Mouse (Mus musculus): ENCODE results near the gene Cp. TPM values are rescaled to one million over a fixed set of nuclear protein-coding genes. Genes with fewer than 3 reads are reported as not detected.

Gene Cp
- polyA plus RNA-seq, 2 experiments: 1.3 TPM

DNA sequence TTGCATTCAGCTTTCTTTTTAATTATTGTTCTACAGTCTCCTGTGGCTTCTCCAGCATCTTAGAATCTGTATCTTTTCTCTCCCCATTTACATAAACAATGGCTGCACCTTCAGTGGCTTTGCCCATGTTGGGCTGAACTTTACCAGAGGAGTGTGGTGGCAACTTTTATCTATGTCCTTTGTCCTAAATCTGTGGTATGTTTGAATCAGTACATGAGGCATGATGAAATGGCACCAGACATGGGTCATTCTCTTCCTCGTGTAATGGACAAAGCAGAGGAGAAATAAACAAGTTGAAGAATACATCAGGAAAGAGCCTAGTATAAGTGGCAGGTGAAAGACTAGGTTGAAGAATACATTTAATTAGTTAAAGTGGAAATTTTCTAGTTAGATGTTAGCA lies 2.1 kb downstream of the Cp start:
- DNase-seq (ENCODE audit: low spot score): no peak
- H3K36me3 ChIP-seq (ENCODE audit: control insufficient read depth, insufficient read depth, low read length): no peaks in the 10 kb centered on the region
- no peak for TF ChIP-seq POLR2A (IDR thresholded peaks at IDR 0.05; ENCODE audit: borderline replicate concordance, extremely low read depth, insufficient read depth, insufficient read length)
- no peaks in the 10 kb centered on the region for H3K27me3 ChIP-seq (ENCODE audit: control insufficient read depth, insufficient read depth, low read length)
- no peak overlapping the region for H3K9ac ChIP-seq (ENCODE audit: low read depth, low read length, severe bottlenecking)
- H3K9me3 ChIP-seq (ENCODE audit: control insufficient read depth, low read length): no peaks in the 10 kb centered on the region
- no peak for ATAC-seq (ENCODE audit: low FRiP score, low read depth)
- no peak overlapping the region for H3K4me2 ChIP-seq (replicated peaks; ENCODE audit: low read depth, low read length, severe bottlenecking)
- no peak overlapping the region for H3K27ac ChIP-seq (replicated peaks; ENCODE audit: low read depth, low read length)
- WGBS: 85% methylated on average over 1 of the region's 1 CpGs
- H3K4me3 ChIP-seq (replicated peaks; ENCODE audit: low read length): no peak overlapping the region
- peaks cover 3% of the 10 kb centered on the region for H3K4me1 ChIP-seq (ENCODE audit: control insufficient read depth, insufficient read depth, low read length)

- DNase-seq (ENCODE audit: low spot score) (no peak), ATAC-seq (ENCODE audit: low FRiP score, low read depth) (no peak)
- no peak overlapping the region for H3K9ac ChIP-seq (ENCODE audit: low read depth, low read length, severe bottlenecking)
- no peaks in the 10 kb centered on the region for H3K9me3 ChIP-seq (ENCODE audit: control insufficient read depth, low read length)
- no peak for TF ChIP-seq POLR2A (IDR thresholded peaks at IDR 0.05; ENCODE audit: borderline replicate concordance, extremely low read depth, insufficient read depth, insufficient read length)
- 60% methylated on average over 3 of the region's 3 CpGs for WGBS
- no peak overlapping the region for H3K4me3 ChIP-seq (replicated peaks; ENCODE audit: low read length)
- H3K4me2 ChIP-seq (replicated peaks; ENCODE audit: low read depth, low read length, severe bottlenecking): no peak overlapping the region
- no peak overlapping the region for H3K27ac ChIP-seq (replicated peaks; ENCODE audit: low read depth, low read length)
- no peaks in the 10 kb centered on the region for H3K36me3 ChIP-seq (ENCODE audit: control insufficient read depth, insufficient read depth, low read length)
- no peaks in the 10 kb centered on the region for H3K27me3 ChIP-seq (ENCODE audit: control insufficient read depth, insufficient read depth, low read length)
- H3K4me1 ChIP-seq (ENCODE audit: control insufficient read depth, insufficient read depth, low read length): peaks cover 2% of the 10 kb centered on the region; the same call in 1 of the 2 replicates
Measured at GRCm38 (mm10) chr3:19960570-19961114, 3.8 kb downstream of the Cp start.

- Histone ChIP-seq H3K9me3 (ENCODE audit: control insufficient read depth, low read length) (no peaks in the 10 kb centered on the region), H3K4me3 (replicated peaks; ENCODE audit: low read length) (no peak overlapping the region), H3K4me2 (replicated peaks; ENCODE audit: low read depth, low read length, severe bottlenecking) (no peak overlapping the region), H3K27ac (replicated peaks; ENCODE audit: low read depth, low read length) (no peak overlapping the region), H3K4me1 (ENCODE audit: control insufficient read depth, insufficient read depth, low read length) (peaks cover 2% of the 10 kb centered on the region; the same call in 1 of the 2 replicates), H3K36me3 (ENCODE audit: control insufficient read depth, insufficient read depth, low read length) (no peaks in the 10 kb centered on the region), H3K27me3 (ENCODE audit: control insufficient read depth, insufficient read depth, low read length) (no peaks in the 10 kb centered on the region), H3K9ac (ENCODE audit: low read depth, low read length, severe bottlenecking) (no peak overlapping the region)
- DNase-seq (ENCODE audit: low spot score): no peak
- ATAC-seq (ENCODE audit: low FRiP score, low read depth): no peak
- TF ChIP-seq POLR2A (IDR thresholded peaks at IDR 0.05; ENCODE audit: borderline replicate concordance, extremely low read depth, insufficient read depth, insufficient read length): no peak
- 87% methylated on average over 2 of the region's 2 CpGs for WGBS
Measured at GRCm38 (mm10) chr3:19961341-19961740, 4.5 kb downstream of the Cp start.

- ATAC-seq (ENCODE audit: low FRiP score, low read depth) (no peak), DNase-seq (ENCODE audit: low spot score) (no peak)
- TF ChIP-seq POLR2A (IDR thresholded peaks at IDR 0.05; ENCODE audit: borderline replicate concordance, extremely low read depth, insufficient read depth, insufficient read length): no peak
- Histone ChIP-seq H3K4me1 (ENCODE audit: control insufficient read depth, insufficient read depth, low read length) (peaks cover 2% of the 10 kb centered on the region; the same call in 1 of the 2 replicates), H3K9ac (ENCODE audit: low read depth, low read length, severe bottlenecking) (no peak overlapping the region), H3K27me3 (ENCODE audit: control insufficient read depth, insufficient read depth, low read length) (no peaks in the 10 kb centered on the region), H3K9me3 (ENCODE audit: control insufficient read depth, low read length) (no peaks in the 10 kb centered on the region), H3K27ac (replicated peaks; ENCODE audit: low read depth, low read length) (no peak overlapping the region), H3K4me3 (replicated peaks; ENCODE audit: low read length) (no peak overlapping the region), H3K36me3 (ENCODE audit: control insufficient read depth, insufficient read depth, low read length) (no peaks in the 10 kb centered on the region), H3K4me2 (replicated peaks; ENCODE audit: low read depth, low read length, severe bottlenecking) (no peak overlapping the region)
- WGBS: 88% methylated on average over 3 of the region's 3 CpGs
Measured at GRCm38 (mm10) chr3:19962769-19963513, 6.1 kb downstream of the Cp start.

- H3K27ac ChIP-seq (replicated peaks; ENCODE audit: low read depth, low read length): no peak overlapping the region
- no peaks in the 10 kb centered on the region for H3K27me3 ChIP-seq (ENCODE audit: control insufficient read depth, insufficient read depth, low read length)
- H3K4me2 ChIP-seq (replicated peaks; ENCODE audit: low read depth, low read length, severe bottlenecking): no peak overlapping the region
- ATAC-seq (ENCODE audit: low FRiP score, low read depth) (no peak), DNase-seq (ENCODE audit: low spot score) (no peak)
- H3K9me3 ChIP-seq (ENCODE audit: control insufficient read depth, low read length): no peaks in the 10 kb centered on the region
- no peak for TF ChIP-seq POLR2A (IDR thresholded peaks at IDR 0.05; ENCODE audit: borderline replicate concordance, extremely low read depth, insufficient read depth, insufficient read length)
- no peak overlapping the region for H3K9ac ChIP-seq (ENCODE audit: low read depth, low read length, severe bottlenecking)
- no peak overlapping the region for H3K4me3 ChIP-seq (replicated peaks; ENCODE audit: low read length)
- H3K4me1 ChIP-seq (ENCODE audit: control insufficient read depth, insufficient read depth, low read length): peaks cover 2% of the 10 kb centered on the region; the same call in 1 of the 2 replicates
- WGBS: 68% methylated on average over 2 of the region's 2 CpGs
- H3K36me3 ChIP-seq (ENCODE audit: control insufficient read depth, insufficient read depth, low read length): no peaks in the 10 kb centered on the region
Measured at GRCm38 (mm10) chr3:19964625-19965188, 7.9 kb downstream of the Cp start.
